Mouse (Mus musculus): ENCODE data around the gene Nudt16l1.

DNA sequence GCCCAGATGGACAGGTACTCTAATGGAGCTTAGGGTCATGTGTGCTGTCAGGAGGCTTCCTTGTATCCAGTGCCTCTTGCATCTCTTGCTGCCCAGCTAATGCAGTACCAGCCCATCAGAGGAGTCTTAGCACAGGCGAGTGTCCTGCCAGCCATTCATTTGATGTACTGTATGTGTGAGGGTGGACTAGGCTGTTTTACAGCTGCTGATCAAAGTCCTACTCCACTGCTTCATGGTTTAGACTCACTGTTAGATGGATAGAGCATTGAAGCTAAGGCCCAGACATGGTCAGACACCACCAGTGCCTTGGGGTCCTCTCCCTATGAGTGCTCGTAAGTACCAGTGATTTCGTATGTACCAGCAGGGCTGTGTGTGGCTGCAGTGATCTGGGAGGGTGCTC, 33.7 kb upstream of the Nudt16l1 start:
- TF ChIP-seq CTCF (IDR thresholded peaks at IDR 0.05; ENCODE audit: low read depth, low read length) (no peak), TAL1 (conservative IDR thresholded peaks at IDR 0.05; ENCODE audit: low read depth, low read length) (no peak)

Data from G1E (cell line).